Mouse (Mus musculus) embryonic facial prominence, embryonic 15.5 days (tissue): ENCODE results near the gene Psd. TPM values are rescaled to one million over a fixed set of nuclear protein-coding genes. Genes with fewer than 3 reads are reported as not detected.

ENCODE experiments used
- ATAC-seq: fragments of 200-750 bp; cut with Nextera tagmentation; 2 replicates; pipeline ENCODE4 v1.8.0; 2017; ENCODE audit warnings: low read depth, moderate TSS enrichment; ENCODE audit not compliant: insufficient number of reproducible peaks, low FRiP score, low TSS enrichment
- H3K27ac ChIP-seq: fragments of 300-500 bp; sonication (generic); replicated peaks from 2 replicates; pipeline ENCODE4 v1.5.1; 2015; ENCODE audit warnings: mild to moderate bottlenecking, inconsistent platforms
- H3K27me3 ChIP-seq: fragments of 300-500 bp; sonication (generic); 2 replicates; pipeline ENCODE4 v1.6.1; 2015; ENCODE audit warnings: inconsistent platforms
- H3K36me3 ChIP-seq: fragments of 300-500 bp; sonication (generic); 2 replicates; pipeline ENCODE4 v1.6.1; 2015; ENCODE audit warnings: mild to moderate bottlenecking, inconsistent platforms
- H3K4me1 ChIP-seq: fragments of 300-500 bp; sonication (generic); 2 replicates; pipeline ENCODE4 v1.6.1; 2015; ENCODE audit warnings: inconsistent platforms
- H3K4me2 ChIP-seq: fragments of 300-500 bp; sonication (generic); replicated peaks from 2 replicates; pipeline ENCODE4 v1.6.1; 2015; ENCODE audit warnings: mild to moderate bottlenecking, inconsistent platforms
- H3K4me3 ChIP-seq: fragments of 300-500 bp; sonication (generic); replicated peaks from 2 replicates; pipeline ENCODE4 v1.5.1; 2015; ENCODE audit warnings: mild to moderate bottlenecking, inconsistent platforms
- H3K9ac ChIP-seq: fragments of 300-500 bp; sonication (generic); 2 replicates; pipeline ENCODE4 v1.6.1; 2015; ENCODE audit warnings: inconsistent platforms
- H3K9me3 ChIP-seq: fragments of 300-500 bp; sonication (generic); replicated peaks from 2 replicates; pipeline ENCODE4 v1.6.1; 2016; ENCODE audit warnings: inconsistent platforms
- WGBS: fragments of 180-500 bp; shearing (Covaris S2); methylation state at CpG from one replicate; pipeline ENCODE4 v1.1.7; 2015; 5-methylcytosine and 5-hydroxymethylcytosine counted together
- polyA plus RNA-seq: library from polyadenylated mRNA; unstranded; fragments of >200 nt; fragmentation: Nextera tagmentation; extraction: Ambion mirVana; gene quantifications from 2 replicates; pipeline ENCODE4 v1.2.1, GENCODE M21; 2015

Gene Psd
- polyA plus RNA-seq, 1 experiment from 2014 or later = 9.8 TPM

- Histone ChIP-seq H3K9ac (no peak overlapping the region), H3K27ac (no peak overlapping the region), H3K4me2 (peak overlapping the region; percentile 83), H3K27me3 (peaks cover 22% of the 10 kb centered on the region), H3K9me3 (no peaks in the 10 kb centered on the region), H3K4me1 (peaks cover 15% of the 10 kb centered on the region), H3K36me3 (no peaks in the 10 kb centered on the region), H3K4me3 (peak overlapping the region; percentile 47)
- under 1% methylated on average over 29 of the region's 29 CpGs for WGBS
- peak; percentile 73; the same call in 1 of the 2 replicates for ATAC-seq
These were observed 29.8 kb upstream of the Psd start for GRCm38 (mm10) chr19:46356701-46357138.

- Histone ChIP-seq H3K4me3 (peak within 1 kb of the TSS; percentile 74), H3K9ac (peak within 1 kb of the TSS; percentile 53), H3K4me2 (peak within 1 kb of the TSS; percentile 87), H3K27ac (peak within 1 kb of the TSS; percentile 87), H3K9me3 (no peaks in the 10 kb centered on the region), H3K36me3 (no peaks in the 10 kb centered on the region), H3K27me3 (no peaks in the 10 kb centered on the region), H3K4me1 (peaks cover 19% of the 10 kb centered on the region)
- 47% methylated on average over 10 of the region's 10 CpGs for WGBS
- no peak for ATAC-seq
These were observed 23.4 kb upstream of the Psd start, which contains the start of gene 2310034G01Rik for GRCm38 (mm10) chr19:46350168-46350932. Gene 2310034G01Rik, minus strand, starts transcription at chr19:46350302.

GRCm38 (mm10) chr19:46349550-46349949, 22.6 kb upstream of the Psd start:
- WGBS = 21% methylated on average over 6 of the region's 6 CpGs
- peak overlapping the region; percentile 87 for H3K4me2 ChIP-seq
- no peaks in the 10 kb centered on the region for H3K9me3 ChIP-seq
- peak overlapping the region; percentile 87; the same call in 1 of the 2 replicates for H3K27ac ChIP-seq
- H3K4me1 ChIP-seq = peaks cover 19% of the 10 kb centered on the region
- no peaks in the 10 kb centered on the region for H3K36me3 ChIP-seq
- H3K27me3 ChIP-seq = no peaks in the 10 kb centered on the region
- H3K4me3 ChIP-seq = peak overlapping the region; percentile 74
- ATAC-seq = 0 out of 2 replicates have a peak, but pooled peaks have one; percentile 9
- peak overlapping the region; percentile 53 for H3K9ac ChIP-seq

- Histone ChIP-seq H3K9ac (peak overlapping the region; percentile 53), H3K4me1 (peaks cover 19% of the 10 kb centered on the region), H3K27me3 (0 out of 2 replicates have a peak, but pooled peaks cover 3% of the 10 kb centered on the region), H3K9me3 (no peaks in the 10 kb centered on the region), H3K36me3 (no peaks in the 10 kb centered on the region), H3K4me3 (peak overlapping the region; percentile 74), H3K4me2 (peak overlapping the region; percentile 87), H3K27ac (peak overlapping the region; percentile 87)
- under 1% methylated on average over 78 of the region's 78 CpGs for WGBS
- ATAC-seq = peak; percentile 88
These were observed 22.0 kb upstream of the Psd start for GRCm38 (mm10) chr19:46348761-46349458.

GRCm38 (mm10) chr19:46347936-46348668, 21.1 kb upstream of the Psd start:
- Histone ChIP-seq H3K4me3 (peak overlapping the region; percentile 74), H3K27ac (peak overlapping the region; percentile 87), H3K27me3 (peaks cover 6% of the 10 kb centered on the region; the same call in 1 of the 2 replicates), H3K4me1 (peaks cover 19% of the 10 kb centered on the region), H3K9ac (peak overlapping the region; percentile 53), H3K36me3 (no peaks in the 10 kb centered on the region), H3K4me2 (peak overlapping the region; percentile 87), H3K9me3 (no peaks in the 10 kb centered on the region)
- WGBS = 30% methylated on average over 14 of the region's 14 CpGs
- ATAC-seq = no peak

GRCm38 (mm10) chr19:46347146-46347545, 20.2 kb upstream of the Psd start:
- Histone ChIP-seq H3K4me3 (no peak overlapping the region), H3K4me2 (no peak overlapping the region), H3K9ac (no peak overlapping the region), H3K36me3 (no peaks in the 10 kb centered on the region), H3K4me1 (peaks cover 19% of the 10 kb centered on the region), H3K27ac (no peak overlapping the region), H3K27me3 (peaks cover 6% of the 10 kb centered on the region; the same call in 1 of the 2 replicates), H3K9me3 (no peaks in the 10 kb centered on the region)
- no peak for ATAC-seq
- WGBS = 93% methylated on average over 1 of the region's 1 CpGs

GRCm38 (mm10) chr19:46344710-46345419, 17.9 kb upstream of the Psd start:
- H3K9me3 ChIP-seq = no peaks in the 10 kb centered on the region
- 19% methylated on average over 7 of the region's 7 CpGs for WGBS
- no peak overlapping the region for H3K4me2 ChIP-seq
- no peak overlapping the region for H3K4me3 ChIP-seq
- peaks cover 13% of the 10 kb centered on the region for H3K4me1 ChIP-seq
- peaks cover 6% of the 10 kb centered on the region; the same call in 1 of the 2 replicates for H3K27me3 ChIP-seq
- no peaks in the 10 kb centered on the region for H3K36me3 ChIP-seq
- ATAC-seq = no peak
- no peak overlapping the region for H3K9ac ChIP-seq
- no peak overlapping the region for H3K27ac ChIP-seq

- H3K27me3 ChIP-seq = peaks cover 6% of the 10 kb centered on the region; the same call in 1 of the 2 replicates
- H3K4me2 ChIP-seq = peak overlapping the region; percentile 74; the same call in 1 of the 2 replicates
- ATAC-seq = 0 out of 2 replicates have a peak, but pooled peaks have one; percentile 11
- H3K4me1 ChIP-seq = peaks cover 15% of the 10 kb centered on the region
- no peaks in the 10 kb centered on the region for H3K36me3 ChIP-seq
- no peaks in the 10 kb centered on the region for H3K9me3 ChIP-seq
- H3K4me3 ChIP-seq = no peak overlapping the region
- H3K27ac ChIP-seq = peak overlapping the region; percentile 40; the same call in 1 of the 2 replicates
- WGBS = 71% methylated on average over 7 of the region's 7 CpGs
- H3K9ac ChIP-seq = no peak overlapping the region
These were observed 12.5 kb upstream of the Psd start for GRCm38 (mm10) chr19:46339287-46339971.

GRCm38 (mm10) chr19:46338942-46339286, 12.0 kb upstream of the Psd start:
- peak overlapping the region; percentile 79 for H3K4me3 ChIP-seq
- WGBS = 51% methylated on average over 6 of the region's 6 CpGs
- no peak overlapping the region for H3K9ac ChIP-seq
- no peaks in the 10 kb centered on the region for H3K36me3 ChIP-seq
- no peaks in the 10 kb centered on the region for H3K9me3 ChIP-seq
- no peak for ATAC-seq
- H3K4me2 ChIP-seq = peak overlapping the region; percentile 74
- peaks cover 4% of the 10 kb centered on the region; the same call in 1 of the 2 replicates for H3K27me3 ChIP-seq
- peaks cover 15% of the 10 kb centered on the region for H3K4me1 ChIP-seq
- H3K27ac ChIP-seq = peak overlapping the region; percentile 40
